Mouse (Mus musculus) B cell, adult 62 days (primary cell): Measurements from ENCODE around the gene Xrcc2. TPM values are rescaled to one million over a fixed set of nuclear protein-coding genes. Genes with fewer than 3 reads are reported as not detected.

Experiments used
- total RNA-seq: library from RNA; stranded (reverse); gene quantifications from 4 replicates; pipeline ENCODE4 v1.2.4, GENCODE M21; 2023

The Xrcc2 gene
- total RNA-seq, result 13.4 to 17.7 TPM (median 14.1 TPM) in 4 replicates

DNA sequence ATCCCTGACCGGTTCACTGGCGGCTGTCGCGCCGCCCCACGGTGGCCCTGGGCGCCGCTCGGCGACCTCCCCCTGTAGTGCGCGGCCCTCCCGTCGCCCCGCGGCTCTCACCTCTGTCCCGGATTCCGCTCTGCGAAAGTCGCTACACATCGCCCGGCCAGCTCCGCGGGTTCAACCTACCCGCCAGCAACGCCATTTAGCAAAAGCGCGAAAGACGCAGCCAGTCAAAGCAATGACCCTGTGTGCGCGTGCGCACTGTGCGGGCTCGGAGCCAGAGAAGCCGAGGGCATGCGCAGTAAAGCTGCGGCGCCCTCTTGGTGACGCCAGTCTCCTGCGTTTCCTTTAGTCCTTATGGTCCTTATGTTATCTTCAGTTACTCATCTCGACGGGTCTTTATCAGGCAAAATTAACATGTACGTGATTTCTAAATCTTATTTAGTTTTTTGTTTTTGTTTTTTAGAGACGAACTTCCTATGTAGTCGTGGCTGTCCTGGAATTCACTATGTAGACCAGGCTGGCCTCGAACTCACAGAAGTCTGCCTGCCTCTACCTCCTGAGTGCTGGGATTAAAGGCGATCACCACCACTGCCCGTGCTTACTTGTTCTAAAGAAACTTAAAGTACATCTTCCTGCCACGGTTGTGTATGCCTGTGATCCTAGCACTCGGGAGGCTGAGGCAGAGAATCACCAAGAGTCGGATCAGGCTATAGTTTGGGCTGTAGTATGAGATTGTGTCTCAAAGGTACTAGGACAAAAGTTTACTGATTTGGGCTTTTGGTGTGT lies at the start of gene Xrcc2:
Gene Xrcc2 (minus strand): TSS at position 259 of the 783 bp plus-strand sequence.

Other genes starting within 250 kb of the Xrcc2 start
- 154 to 174 TPM (median 156 TPM) in 4 replicates for gene Kmt2c, start 207.0 kb downstream of the Xrcc2 start, total RNA-seq
- not detected in 4 replicates for gene Cct8l1, start 189.8 kb downstream of the Xrcc2 start, total RNA-seq
- gene Actr3b, start 54.2 kb upstream of the Xrcc2 start, total RNA-seq, result 8.3 to 9.4 TPM (median 8.7 TPM) in 4 replicates
- gene Gm21663, start 236.6 kb upstream of the Xrcc2 start, total RNA-seq, result not detected in 4 replicates
- not detected in 4 replicates for gene Gm21671, start 248.6 kb upstream of the Xrcc2 start, total RNA-seq